Mouse (Mus musculus): ENCODE measurements around the gene Gm28051. TPM values are rescaled to one million over a fixed set of nuclear protein-coding genes. Genes with fewer than 3 reads are reported as not detected.

Gm28051 gene
- polyA plus RNA-seq, 1 experiment from 2014 or later: not detected

DNA sequence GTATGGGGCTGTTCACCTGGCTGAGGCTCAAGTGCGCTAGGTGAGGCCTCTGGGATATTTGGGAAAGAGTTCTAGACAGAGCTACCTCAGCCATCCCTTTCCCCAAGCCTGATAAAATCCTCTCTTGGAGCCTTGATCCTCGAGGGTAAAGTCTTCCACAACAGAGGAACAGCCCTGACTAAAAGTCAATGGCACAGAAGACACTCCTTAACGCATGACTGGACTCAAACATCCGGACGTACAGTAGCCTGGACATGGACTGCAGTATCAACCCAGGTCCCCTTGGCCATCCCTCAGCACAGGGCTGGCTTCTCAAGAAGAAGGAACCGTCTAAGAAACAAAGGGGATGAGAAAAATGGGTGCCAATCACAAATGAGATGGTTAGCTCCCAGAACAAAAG is 74.1 kb downstream of the Gm28051 start:
- Histone ChIP-seq H3K9ac (no peak overlapping the region), H3K4me1 (replicated peaks) (peaks cover 43% of the 10 kb centered on the region), H3K4me2 (no peak overlapping the region), H3K4me3 (no peak overlapping the region), H3K27me3 (replicated peaks) (no peaks in the 10 kb centered on the region), H3K36me3 (no peaks in the 10 kb centered on the region), H3K9me3 (replicated peaks) (no peaks in the 10 kb centered on the region), H3K27ac (ENCODE audit: poor library complexity, severe bottlenecking) (no peak overlapping the region)
- 83% methylated on average over 6 of the region's 6 CpGs for WGBS
- no peak for ATAC-seq (ENCODE audit: insufficient number of reproducible peaks, low FRiP score)

- no peaks in the 10 kb centered on the region for H3K9me3 ChIP-seq (replicated peaks)
- no peak overlapping the region for H3K4me2 ChIP-seq
- H3K27ac ChIP-seq (ENCODE audit: poor library complexity, severe bottlenecking): no peak overlapping the region
- no peak overlapping the region for H3K9ac ChIP-seq
- H3K4me3 ChIP-seq: no peak overlapping the region
- peaks cover 43% of the 10 kb centered on the region for H3K4me1 ChIP-seq (replicated peaks)
- 83% methylated on average over 7 of the region's 7 CpGs for WGBS
- no peaks in the 10 kb centered on the region for H3K36me3 ChIP-seq
- no peak for ATAC-seq (ENCODE audit: insufficient number of reproducible peaks, low FRiP score)
- H3K27me3 ChIP-seq (replicated peaks): no peaks in the 10 kb centered on the region
Observed at GRCm38 (mm10) chr12:102682722-102683299, 74.8 kb downstream of the Gm28051 start.

DNA sequence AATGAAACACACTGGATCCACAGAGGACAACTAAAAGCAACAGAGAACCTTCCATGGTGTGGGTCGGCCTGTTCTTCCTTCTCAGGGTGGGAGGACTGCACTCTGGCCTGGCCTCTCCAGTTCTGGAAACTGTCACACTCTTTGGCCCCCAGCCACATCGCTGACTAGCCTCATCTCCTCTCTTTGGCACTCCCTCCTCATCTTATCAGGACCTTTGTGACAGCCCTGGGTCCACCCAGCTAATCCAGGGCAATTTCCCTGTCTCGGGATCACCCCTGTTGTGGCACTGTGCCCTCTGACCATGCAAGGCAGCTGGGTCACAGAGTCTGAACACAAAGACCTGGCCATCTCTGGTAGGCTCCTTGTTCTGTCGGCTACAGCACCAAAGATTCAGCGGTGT is 75.5 kb downstream of the Gm28051 start:
- ATAC-seq (ENCODE audit: insufficient number of reproducible peaks, low FRiP score): peak; percentile 71
- Histone ChIP-seq H3K27ac (ENCODE audit: poor library complexity, severe bottlenecking) (no peak overlapping the region), H3K4me1 (replicated peaks) (peaks cover 43% of the 10 kb centered on the region), H3K36me3 (no peaks in the 10 kb centered on the region), H3K27me3 (replicated peaks) (no peaks in the 10 kb centered on the region), H3K4me3 (no peak overlapping the region), H3K9ac (no peak overlapping the region), H3K9me3 (replicated peaks) (no peaks in the 10 kb centered on the region), H3K4me2 (no peak overlapping the region)
- WGBS: 37% methylated on average over 5 of the region's 5 CpGs

- H3K27me3 ChIP-seq (replicated peaks): no peaks in the 10 kb centered on the region
- H3K9me3 ChIP-seq (replicated peaks): no peaks in the 10 kb centered on the region
- peaks cover 43% of the 10 kb centered on the region for H3K4me1 ChIP-seq (replicated peaks)
- no peak overlapping the region for H3K27ac ChIP-seq (ENCODE audit: poor library complexity, severe bottlenecking)
- H3K4me3 ChIP-seq: no peak overlapping the region
- H3K9ac ChIP-seq: no peak overlapping the region
- ATAC-seq (ENCODE audit: insufficient number of reproducible peaks, low FRiP score): no peak
- H3K4me2 ChIP-seq: no peak overlapping the region
- H3K36me3 ChIP-seq: no peaks in the 10 kb centered on the region
- WGBS: 72% methylated on average over 7 of the region's 7 CpGs
Observed at GRCm38 (mm10) chr12:102681590-102681989, 76.0 kb downstream of the Gm28051 start.

DNA sequence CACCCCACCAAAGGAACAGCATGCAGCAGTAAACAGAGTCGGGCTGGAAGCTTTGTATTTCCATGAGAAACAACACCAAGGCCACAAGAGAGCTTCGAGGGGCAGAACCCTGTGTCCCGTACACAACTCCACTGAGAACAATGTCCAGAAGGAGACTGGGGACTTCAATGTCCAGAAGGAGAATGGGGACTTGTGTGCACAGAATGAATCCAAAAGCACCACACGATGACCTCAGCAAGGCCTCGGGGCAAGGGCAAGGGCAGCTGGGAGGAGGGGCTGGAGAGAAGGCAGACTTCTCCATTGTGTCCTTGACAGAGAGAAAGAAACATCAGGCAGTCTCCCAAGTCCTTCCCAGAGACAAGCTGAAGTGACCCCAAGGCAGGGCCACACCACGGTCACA is 78.7 kb downstream of the Gm28051 start:
- H3K4me1 ChIP-seq (replicated peaks): peaks cover 23% of the 10 kb centered on the region
- WGBS: 62% methylated on average over 6 of the region's 6 CpGs
- H3K4me3 ChIP-seq: no peak overlapping the region
- H3K9me3 ChIP-seq (replicated peaks): no peaks in the 10 kb centered on the region
- H3K4me2 ChIP-seq: no peak overlapping the region
- ATAC-seq (ENCODE audit: insufficient number of reproducible peaks, low FRiP score): no peak
- H3K36me3 ChIP-seq: no peaks in the 10 kb centered on the region
- no peak overlapping the region for H3K9ac ChIP-seq
- no peak overlapping the region for H3K27ac ChIP-seq (ENCODE audit: poor library complexity, severe bottlenecking)
- no peaks in the 10 kb centered on the region for H3K27me3 ChIP-seq (replicated peaks)

DNA sequence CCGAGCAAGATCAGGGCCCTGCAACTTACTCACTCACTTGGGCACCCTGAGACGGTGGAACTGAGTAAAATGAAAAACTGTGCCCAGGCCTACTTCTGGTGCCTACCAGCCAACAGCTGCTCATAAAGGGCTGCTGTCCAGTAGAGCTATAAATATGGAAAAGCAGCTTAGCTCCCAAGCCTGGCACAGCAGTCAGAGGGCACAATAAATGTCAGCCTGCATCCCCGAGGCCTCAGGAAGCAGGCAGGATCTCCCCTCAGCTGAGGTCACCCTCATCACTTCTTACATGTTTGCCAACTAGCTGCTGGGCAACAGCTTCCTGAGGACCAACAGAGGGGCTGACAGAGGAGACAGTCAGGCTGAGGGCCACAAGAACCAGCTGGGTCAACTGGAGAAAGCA is 80.5 kb downstream of the Gm28051 start:
- H3K4me1 ChIP-seq (replicated peaks): peaks cover 17% of the 10 kb centered on the region
- WGBS: 76% methylated on average over 3 of the region's 3 CpGs
- no peaks in the 10 kb centered on the region for H3K9me3 ChIP-seq (replicated peaks)
- no peak overlapping the region for H3K9ac ChIP-seq
- no peaks in the 10 kb centered on the region for H3K27me3 ChIP-seq (replicated peaks)
- no peak overlapping the region for H3K27ac ChIP-seq (ENCODE audit: poor library complexity, severe bottlenecking)
- H3K36me3 ChIP-seq: no peaks in the 10 kb centered on the region
- ATAC-seq (ENCODE audit: insufficient number of reproducible peaks, low FRiP score): no peak
- no peak overlapping the region for H3K4me3 ChIP-seq
- no peak overlapping the region for H3K4me2 ChIP-seq

GRCm38 (mm10) chr12:102674556-102674955 is 83.0 kb downstream of the Gm28051 start:
- H3K27me3 ChIP-seq (replicated peaks): no peaks in the 10 kb centered on the region
- 85% methylated on average over 10 of the region's 10 CpGs for WGBS
- no peaks in the 10 kb centered on the region for H3K9me3 ChIP-seq (replicated peaks)
- no peak overlapping the region for H3K4me2 ChIP-seq
- H3K9ac ChIP-seq: no peak overlapping the region
- H3K36me3 ChIP-seq: no peaks in the 10 kb centered on the region
- no peak overlapping the region for H3K27ac ChIP-seq (ENCODE audit: poor library complexity, severe bottlenecking)
- no peak for ATAC-seq (ENCODE audit: insufficient number of reproducible peaks, low FRiP score)
- 0 out of 2 replicates have a peak, but pooled peaks cover 8% of the 10 kb centered on the region for H3K4me1 ChIP-seq (replicated peaks)
- H3K4me3 ChIP-seq: no peak overlapping the region

- H3K4me3 ChIP-seq: no peak overlapping the region
- no peaks in the 10 kb centered on the region for H3K9me3 ChIP-seq (replicated peaks)
- no peak overlapping the region for H3K27ac ChIP-seq (ENCODE audit: poor library complexity, severe bottlenecking)
- ATAC-seq (ENCODE audit: insufficient number of reproducible peaks, low FRiP score): no peak
- WGBS: 68% methylated on average over 13 of the region's 13 CpGs
- no peaks in the 10 kb centered on the region for H3K27me3 ChIP-seq (replicated peaks)
- no peak overlapping the region for H3K9ac ChIP-seq
- no peak overlapping the region for H3K4me2 ChIP-seq
- H3K36me3 ChIP-seq: no peaks in the 10 kb centered on the region
- 0 out of 2 replicates have a peak, but pooled peaks cover 8% of the 10 kb centered on the region for H3K4me1 ChIP-seq (replicated peaks)
Observed at GRCm38 (mm10) chr12:102674123-102674522, 83.4 kb downstream of the Gm28051 start.

GRCm38 (mm10) chr12:102672857-102673839 is 84.4 kb downstream of the Gm28051 start:
- no peak overlapping the region for H3K4me2 ChIP-seq
- H3K27ac ChIP-seq (ENCODE audit: poor library complexity, severe bottlenecking): no peak overlapping the region
- no peaks in the 10 kb centered on the region for H3K36me3 ChIP-seq
- no peaks in the 10 kb centered on the region for H3K9me3 ChIP-seq (replicated peaks)
- no peak overlapping the region for H3K9ac ChIP-seq
- 0 out of 2 replicates have a peak, but pooled peaks cover 8% of the 10 kb centered on the region for H3K4me1 ChIP-seq (replicated peaks)
- ATAC-seq (ENCODE audit: insufficient number of reproducible peaks, low FRiP score): no peak
- H3K4me3 ChIP-seq: no peak overlapping the region
- H3K27me3 ChIP-seq (replicated peaks): no peaks in the 10 kb centered on the region
- 80% methylated on average over 20 of the region's 20 CpGs for WGBS

GRCm38 (mm10) chr12:102672176-102672575 is 85.4 kb downstream of the Gm28051 start:
- 0 out of 2 replicates have a peak, but pooled peaks cover 8% of the 10 kb centered on the region for H3K4me1 ChIP-seq (replicated peaks)
- no peak overlapping the region for H3K9ac ChIP-seq
- no peaks in the 10 kb centered on the region for H3K9me3 ChIP-seq (replicated peaks)
- H3K4me3 ChIP-seq: no peak overlapping the region
- no peak overlapping the region for H3K4me2 ChIP-seq
- H3K27ac ChIP-seq (ENCODE audit: poor library complexity, severe bottlenecking): no peak overlapping the region
- 71% methylated on average over 8 of the region's 8 CpGs for WGBS
- ATAC-seq (ENCODE audit: insufficient number of reproducible peaks, low FRiP score): no peak
- H3K27me3 ChIP-seq (replicated peaks): no peaks in the 10 kb centered on the region
- H3K36me3 ChIP-seq: no peaks in the 10 kb centered on the region

GRCm38 (mm10) chr12:102670848-102671247 is 86.7 kb downstream of the Gm28051 start:
- H3K4me3 ChIP-seq: no peak overlapping the region
- H3K4me2 ChIP-seq: no peak overlapping the region
- H3K9ac ChIP-seq: no peak overlapping the region
- no peak overlapping the region for H3K27ac ChIP-seq (ENCODE audit: poor library complexity, severe bottlenecking)
- H3K36me3 ChIP-seq: no peaks in the 10 kb centered on the region
- ATAC-seq (ENCODE audit: insufficient number of reproducible peaks, low FRiP score): no peak
- no peaks in the 10 kb centered on the region for H3K9me3 ChIP-seq (replicated peaks)
- 71% methylated on average over 8 of the region's 8 CpGs for WGBS
- no peaks in the 10 kb centered on the region for H3K27me3 ChIP-seq (replicated peaks)
- 0 out of 2 replicates have a peak, but pooled peaks cover 8% of the 10 kb centered on the region for H3K4me1 ChIP-seq (replicated peaks)

Measured in heart, embryonic 12.5 days (tissue).